Mouse (Mus musculus) neural tube, embryonic 13.5 days (tissue): ENCODE results near the gene Spaca6. TPM values are rescaled to one million over a fixed set of nuclear protein-coding genes. Genes with fewer than 3 reads are reported as not detected.

Experiments
- ATAC-seq: fragments of 200-750 bp; cut with Nextera tagmentation; 2 replicates; pipeline ENCODE4 v1.8.0; 2017; ENCODE audit warnings: low read depth, mild to moderate bottlenecking, moderate TSS enrichment, moderate library complexity
- H3K27ac ChIP-seq: fragments of 300-500 bp; sonication (generic); replicated peaks from 2 replicates; pipeline ENCODE4 v1.5.1; 2015; ENCODE audit warnings: moderate library complexity, mild to moderate bottlenecking, inconsistent platforms
- H3K27me3 ChIP-seq: fragments of 300-500 bp; sonication (generic); 2 replicates; pipeline ENCODE4 v1.6.1; 2015; ENCODE audit warnings: mild to moderate bottlenecking, inconsistent platforms
- H3K36me3 ChIP-seq: fragments of 300-500 bp; sonication (generic); 2 replicates; pipeline ENCODE4 v1.6.1; 2015; ENCODE audit warnings: mild to moderate bottlenecking, inconsistent platforms
- H3K4me1 ChIP-seq: fragments of 300-500 bp; sonication (generic); replicated peaks from 2 replicates; pipeline ENCODE4 v1.6.1; 2015; ENCODE audit warnings: inconsistent platforms
- H3K4me2 ChIP-seq: fragments of 300-500 bp; sonication (generic); 2 replicates; pipeline ENCODE4 v1.6.1; 2015; ENCODE audit warnings: inconsistent platforms, mild to moderate bottlenecking, moderate library complexity
- H3K4me3 ChIP-seq: fragments of 300-500 bp; sonication (generic); 2 replicates; pipeline ENCODE4 v1.5.1; 2015; ENCODE audit warnings: mild to moderate bottlenecking, inconsistent platforms
- H3K9ac ChIP-seq: fragments of 300-500 bp; sonication (generic); 2 replicates; pipeline ENCODE4 v1.6.1; 2015; ENCODE audit warnings: moderate library complexity, mild to moderate bottlenecking, inconsistent platforms
- H3K9me3 ChIP-seq: fragments of 300-500 bp; sonication (generic); 2 replicates; pipeline ENCODE4 v1.6.1; 2016; ENCODE audit warnings: inconsistent platforms
- WGBS: fragments of 180-500 bp; shearing (Covaris S2); methylation state at CpG from one replicate; pipeline ENCODE4 v1.1.7; 2015; 5-methylcytosine and 5-hydroxymethylcytosine counted together
- polyA plus RNA-seq: library from polyadenylated mRNA; unstranded; fragments of >200 nt; fragmentation: Nextera tagmentation; extraction: Ambion mirVana; gene quantifications from 2 replicates; pipeline ENCODE4 v1.2.1, GENCODE M21; 2015

The Spaca6 gene
- polyA plus RNA-seq: 31.4 and 36.0 TPM in 2 replicates

DNA sequence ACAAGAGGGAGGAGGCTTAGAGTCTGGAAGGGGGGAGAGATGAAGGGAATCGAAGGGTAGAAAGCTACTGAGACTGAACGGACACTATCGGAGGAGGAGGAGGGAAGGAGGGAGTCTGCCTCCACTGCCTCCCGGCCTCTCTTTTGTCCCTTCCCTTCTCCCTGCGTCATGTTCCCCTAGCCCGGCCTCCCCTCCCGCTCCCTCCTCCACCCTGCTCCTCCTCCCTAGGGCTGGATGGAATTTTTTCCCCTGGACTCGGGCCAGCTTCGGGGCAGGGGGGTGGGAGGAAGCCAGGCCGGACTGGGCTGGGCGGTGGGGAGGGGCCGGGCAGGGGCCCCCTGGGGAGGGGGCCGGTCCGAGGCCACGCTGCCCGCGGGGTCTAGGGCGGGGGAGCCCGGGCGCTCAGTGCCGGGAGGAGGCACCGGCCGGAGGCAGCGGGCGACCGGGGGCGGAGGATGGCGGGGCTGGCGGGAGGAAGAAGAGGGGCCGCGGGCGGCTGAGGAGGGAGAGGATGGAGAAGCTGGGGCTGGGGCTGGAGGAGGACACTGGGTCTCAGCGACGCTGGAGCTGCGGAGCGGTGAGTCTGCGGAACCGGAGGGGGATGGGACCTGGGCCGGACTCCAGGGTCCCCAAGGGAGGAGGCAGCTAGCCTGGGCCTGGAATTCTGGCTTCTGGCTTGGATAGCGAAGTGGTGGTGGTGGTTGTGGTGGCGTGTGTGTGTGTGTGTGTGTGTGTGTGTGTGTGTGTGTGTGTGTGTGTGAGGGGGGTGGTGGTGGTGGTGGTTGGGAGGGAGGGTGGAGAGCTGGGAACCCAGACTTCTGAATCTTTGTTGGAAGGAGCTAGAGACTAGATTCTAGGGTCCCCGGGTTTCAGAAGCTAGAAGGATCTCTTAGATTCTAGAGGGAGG is at the start of gene Spaca6:
Spaca6 (plus strand) TSS at position 408 of the 907 bp plus-strand sequence.
- Histone ChIP-seq H3K4me1 (peaks cover 29% of the 10 kb centered on the region), H3K9ac (peak within 1 kb of the TSS; percentile 99), H3K27ac (peak within 1 kb of the TSS; percentile 100), H3K4me3 (peak within 1 kb of the TSS; percentile 88), H3K4me2 (peak within 1 kb of the TSS; percentile 94), H3K9me3 (no peaks in the 10 kb centered on the region), H3K27me3 (no peaks in the 10 kb centered on the region), H3K36me3 (peaks cover 13% of the 10 kb centered on the region)
- WGBS: under 1% methylated on average over 39 of the region's 42 CpGs
- peak; percentile 88 for ATAC-seq

DNA sequence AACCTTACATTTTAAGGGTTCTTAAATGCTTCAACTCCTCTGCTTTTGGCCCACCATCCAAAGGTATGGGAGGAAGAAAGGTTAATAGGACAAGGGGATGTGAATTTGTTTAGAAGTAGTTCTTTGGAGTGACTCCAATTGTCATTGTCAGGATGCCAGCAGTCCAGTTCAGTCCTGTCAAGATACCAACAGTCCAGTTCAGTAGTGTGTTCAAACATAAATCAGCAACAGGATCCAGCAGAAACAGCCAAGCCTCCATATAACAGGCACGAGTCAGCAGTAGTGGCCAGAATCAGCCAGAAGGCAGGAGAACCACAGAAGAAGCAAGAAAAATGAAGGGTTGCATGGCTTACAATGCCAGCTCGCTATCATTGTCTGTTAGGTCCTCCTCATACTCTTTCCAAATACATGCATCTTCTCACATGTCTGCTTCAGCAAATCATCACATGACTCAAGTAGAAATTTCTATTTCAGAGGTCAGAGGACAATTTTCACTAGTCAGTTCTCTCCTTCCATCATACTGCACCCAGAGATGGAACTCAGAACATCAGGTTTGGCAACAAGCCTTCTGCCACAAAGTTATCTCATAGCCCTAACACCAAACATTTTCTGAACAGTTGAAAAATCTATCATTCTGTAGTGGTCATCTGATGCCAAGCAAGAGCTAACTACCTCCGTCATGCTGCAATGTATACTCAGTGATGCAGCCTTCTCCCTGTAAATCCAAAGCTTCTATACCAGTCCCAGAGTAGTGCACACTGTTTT is 35.9 kb upstream of the Spaca6 start:
- H3K36me3 ChIP-seq: no peaks in the 10 kb centered on the region
- WGBS: 88% methylated on average over 3 of the region's 3 CpGs
- no peak overlapping the region for H3K4me3 ChIP-seq

DNA sequence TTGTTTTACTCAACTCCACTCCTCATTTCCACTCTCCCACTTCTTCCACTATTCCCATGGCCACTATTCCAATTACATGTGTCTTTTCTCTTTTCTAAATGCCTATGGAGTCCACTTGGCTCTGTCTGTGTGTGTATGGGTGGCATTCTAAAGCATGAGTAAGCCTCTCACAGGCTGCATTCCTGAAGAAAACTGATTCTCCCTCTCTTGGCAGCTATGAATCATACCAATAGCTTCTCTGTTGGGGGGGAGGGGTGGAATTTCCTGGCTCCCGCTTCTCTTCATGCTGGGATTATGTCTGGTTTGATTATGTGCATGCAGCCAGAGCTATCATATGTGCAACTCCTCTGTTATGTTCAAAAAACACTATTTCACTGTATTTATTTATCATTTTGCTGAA is 34.4 kb upstream of the Spaca6 start:
- H3K4me3 ChIP-seq: no peak overlapping the region
- no peaks in the 10 kb centered on the region for H3K36me3 ChIP-seq
- no peak overlapping the region for H3K9ac ChIP-seq
- 35% methylated on average over 1 of the region's 1 CpGs for WGBS
- ATAC-seq: no peak
- H3K4me1 ChIP-seq: 0 out of 2 replicates have a peak, but pooled peaks cover 5% of the 10 kb centered on the region
- H3K9me3 ChIP-seq: no peaks in the 10 kb centered on the region
- no peaks in the 10 kb centered on the region for H3K27me3 ChIP-seq
- no peak overlapping the region for H3K27ac ChIP-seq
- no peak overlapping the region for H3K4me2 ChIP-seq

More for the DNA sequence above, 35.9 kb upstream of the Spaca6 start:
- Histone ChIP-seq H3K27me3 (no peaks in the 10 kb centered on the region), H3K9ac (no peak overlapping the region), H3K27ac (no peak overlapping the region), H3K4me1 (0 out of 2 replicates have a peak, but pooled peaks cover 5% of the 10 kb centered on the region), H3K9me3 (no peaks in the 10 kb centered on the region), H3K4me2 (no peak overlapping the region)
- ATAC-seq: no peak

DNA sequence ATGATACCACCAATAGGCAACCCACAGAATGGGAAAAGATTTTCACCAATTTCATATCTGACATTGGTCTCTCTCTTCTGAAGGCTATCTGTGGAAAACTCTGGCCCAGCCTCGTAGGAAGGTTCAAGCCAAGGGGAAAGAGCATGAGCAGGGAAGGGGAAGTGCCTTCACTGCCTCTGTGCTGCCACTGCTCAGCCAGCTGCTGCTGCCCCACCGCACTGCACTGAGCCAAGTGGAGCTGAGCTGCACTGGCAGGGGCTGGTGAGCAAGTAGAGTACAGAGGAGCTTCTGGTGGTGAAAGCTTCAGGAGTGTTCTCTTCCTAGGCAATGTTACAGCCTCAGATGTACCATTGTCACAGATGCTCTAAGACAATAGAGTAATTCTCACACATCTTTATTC is 31.4 kb upstream of the Spaca6 start:
- no peak overlapping the region for H3K27ac ChIP-seq
- H3K9me3 ChIP-seq: no peaks in the 10 kb centered on the region
- no peaks in the 10 kb centered on the region for H3K27me3 ChIP-seq
- no peaks in the 10 kb centered on the region for H3K36me3 ChIP-seq
- no peak overlapping the region for H3K9ac ChIP-seq
- H3K4me1 ChIP-seq: 0 out of 2 replicates have a peak, but pooled peaks cover 5% of the 10 kb centered on the region
- H3K4me3 ChIP-seq: no peak overlapping the region
- ATAC-seq: no peak
- H3K4me2 ChIP-seq: no peak overlapping the region
- WGBS: 50% methylated on average over 2 of the region's 2 CpGs

DNA sequence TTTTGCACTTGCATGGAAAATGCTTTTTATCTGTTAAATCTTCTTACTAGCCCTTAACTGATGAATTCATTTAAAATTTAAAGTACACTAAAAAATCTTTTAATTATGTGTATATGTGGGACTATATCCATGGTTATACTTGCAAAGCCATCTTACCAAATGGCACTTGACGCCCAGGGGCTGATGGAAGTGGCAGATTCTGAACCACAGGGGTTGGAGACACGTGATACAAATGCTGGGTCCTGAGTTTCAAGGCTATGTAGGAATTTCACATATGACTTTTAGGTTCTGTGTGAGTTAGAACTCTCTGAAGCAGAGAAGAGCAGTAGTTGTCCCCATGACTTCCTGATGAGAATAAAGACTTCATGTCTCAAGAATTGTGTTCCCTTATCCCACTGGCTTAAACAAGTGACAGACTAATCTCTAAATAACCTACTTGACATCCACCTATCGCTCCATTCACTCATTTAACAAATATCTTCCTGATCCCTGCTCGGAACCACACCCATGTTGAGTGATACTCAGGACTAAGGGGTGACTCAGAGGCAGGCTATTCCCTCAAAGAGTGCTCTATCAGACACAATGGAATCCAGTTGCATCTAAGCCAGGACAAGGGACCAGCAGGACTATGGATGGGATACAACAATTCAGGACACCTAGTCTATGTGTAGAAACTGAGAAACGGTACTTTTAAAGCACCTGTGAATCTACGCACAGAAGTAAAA is 3.2 kb upstream of the Spaca6 start:
- no peak for ATAC-seq
- H3K4me1 ChIP-seq: no peaks in the 10 kb centered on the region
- 82% methylated on average over 6 of the region's 6 CpGs for WGBS

DNA sequence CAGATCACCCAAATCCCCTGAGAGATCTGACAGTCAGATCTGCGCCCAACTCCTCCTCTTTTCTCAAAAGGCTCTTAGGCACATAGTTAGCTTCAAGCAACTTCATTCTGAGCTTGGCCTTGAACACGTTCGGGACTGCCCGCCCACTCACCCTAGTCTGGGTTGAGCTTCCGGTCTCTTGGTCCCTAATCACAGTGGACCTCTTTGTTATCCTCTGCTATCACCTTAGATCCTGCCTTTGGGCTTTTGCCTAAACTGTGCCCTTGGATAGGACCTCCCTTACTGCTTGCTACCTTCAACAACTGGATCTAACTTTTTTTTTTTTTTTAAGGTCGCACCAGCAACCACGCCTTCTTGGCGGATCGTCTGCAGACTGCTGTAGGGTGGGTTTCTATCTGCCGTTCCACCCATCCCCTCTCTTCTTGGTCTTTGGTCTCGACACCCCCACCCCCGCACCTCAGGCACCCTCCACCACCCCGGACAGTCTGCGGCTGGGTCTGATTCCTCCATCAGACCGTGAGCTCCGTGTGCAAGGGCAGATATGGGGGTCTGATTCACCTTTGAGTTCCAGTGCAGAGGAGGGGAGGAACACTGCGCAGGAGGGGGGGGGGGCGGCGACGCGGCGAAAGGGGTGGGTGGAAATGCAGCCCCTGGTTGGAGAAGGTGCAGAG is 902 bp upstream of the Spaca6 start:
- Histone ChIP-seq H3K4me2 (peak overlapping the region; percentile 94), H3K9ac (peak overlapping the region; percentile 99), H3K27ac (peak overlapping the region; percentile 100), H3K27me3 (no peaks in the 10 kb centered on the region), H3K4me1 (peaks cover 19% of the 10 kb centered on the region), H3K4me3 (peak overlapping the region; percentile 88), H3K36me3 (peaks cover 4% of the 10 kb centered on the region), H3K9me3 (no peaks in the 10 kb centered on the region)
- ATAC-seq: peak; percentile 54
- WGBS: under 1% methylated on average over 19 of the region's 22 CpGs

More for the DNA sequence above, 3.2 kb upstream of the Spaca6 start:
- Histone ChIP-seq H3K4me3 (no peak overlapping the region), H3K27ac (no peak overlapping the region), H3K36me3 (no peaks in the 10 kb centered on the region), H3K9me3 (no peaks in the 10 kb centered on the region), H3K27me3 (no peaks in the 10 kb centered on the region), H3K9ac (no peak overlapping the region), H3K4me2 (no peak overlapping the region)

DNA sequence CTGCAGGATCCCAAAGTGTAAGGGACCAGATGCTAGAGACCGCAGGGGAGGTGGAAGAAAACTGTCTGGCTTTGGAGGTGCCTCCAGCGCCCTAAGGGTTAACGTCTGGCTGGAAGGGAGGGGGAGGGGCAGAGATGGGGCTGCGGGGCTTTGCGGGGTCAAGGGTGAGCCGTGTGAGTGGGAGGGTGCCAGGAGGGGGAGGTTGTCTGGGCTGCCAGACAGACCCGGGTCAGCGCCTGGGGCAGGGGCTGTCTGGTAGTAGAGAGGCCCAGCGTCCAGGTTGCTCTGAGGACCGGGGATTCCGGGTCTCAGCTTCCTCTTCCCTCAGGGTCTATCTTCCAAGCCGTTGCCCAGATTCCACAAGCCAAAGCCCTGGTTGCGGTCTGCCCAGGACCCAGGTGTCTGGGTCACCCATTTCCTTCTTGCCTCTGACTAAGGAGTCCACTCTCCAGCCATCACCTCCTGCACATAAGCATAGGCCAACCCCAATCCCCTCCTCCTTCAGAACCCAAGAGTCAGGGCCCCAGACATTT is 766 bp downstream of the Spaca6 start:
- ATAC-seq: peak; percentile 33
- Histone ChIP-seq H3K9ac (peak overlapping the region; percentile 99), H3K27me3 (no peaks in the 10 kb centered on the region), H3K27ac (peak overlapping the region; percentile 100), H3K4me1 (peaks cover 36% of the 10 kb centered on the region), H3K4me3 (peak overlapping the region; percentile 88), H3K4me2 (peak overlapping the region; percentile 94), H3K9me3 (no peaks in the 10 kb centered on the region), H3K36me3 (peaks cover 20% of the 10 kb centered on the region)
- under 1% methylated on average over 13 of the region's 13 CpGs for WGBS

DNA sequence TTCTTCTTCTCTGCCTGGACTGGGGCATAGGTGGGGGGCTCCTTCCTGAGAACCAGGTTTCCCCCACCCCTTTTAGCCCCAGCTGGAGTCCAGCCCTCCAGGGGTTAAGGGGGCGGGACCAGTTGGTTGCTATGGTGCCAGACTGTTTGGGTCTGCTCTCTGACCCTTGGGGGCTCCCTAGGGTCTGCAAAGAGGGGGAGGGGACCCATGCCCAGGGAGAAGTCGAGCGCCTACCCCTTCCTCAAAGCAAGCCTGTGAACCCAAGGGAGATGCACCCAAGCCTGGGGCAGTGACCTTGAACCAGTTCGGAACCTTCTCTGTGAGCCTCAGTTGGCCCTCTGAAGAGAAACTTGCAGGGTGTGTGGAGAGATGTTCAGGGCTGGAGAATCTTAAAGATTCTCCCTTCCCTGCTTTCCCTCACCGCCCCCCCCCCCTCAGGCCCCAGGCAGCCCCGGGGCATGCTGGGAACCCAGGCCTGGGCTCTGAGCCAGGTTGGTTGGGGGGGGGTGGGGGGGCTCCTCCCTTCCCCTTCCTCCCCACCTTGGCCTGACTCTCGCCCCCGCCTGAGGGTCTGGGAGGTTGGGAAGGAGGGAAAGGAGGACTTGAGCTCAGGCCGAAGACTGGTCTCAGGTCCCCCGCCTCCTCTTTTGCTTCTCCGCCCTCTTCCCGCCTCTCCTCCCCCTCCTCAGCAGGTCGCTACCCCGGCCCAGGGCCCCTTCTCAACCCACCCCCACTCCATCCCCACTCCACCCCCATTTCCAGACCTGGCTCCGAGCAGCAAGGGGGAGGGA is 1.4 kb downstream of the Spaca6 start:
- peak overlapping the region; percentile 100 for H3K27ac ChIP-seq
- H3K9me3 ChIP-seq: no peaks in the 10 kb centered on the region
- H3K4me3 ChIP-seq: peak overlapping the region; percentile 88
- ATAC-seq: peak; percentile 43
- peak overlapping the region; percentile 99 for H3K9ac ChIP-seq
- H3K36me3 ChIP-seq: peaks cover 26% of the 10 kb centered on the region
- H3K27me3 ChIP-seq: no peaks in the 10 kb centered on the region
- H3K4me1 ChIP-seq: peaks cover 42% of the 10 kb centered on the region
- WGBS: 2% methylated on average over 10 of the region's 15 CpGs
- H3K4me2 ChIP-seq: peak overlapping the region; percentile 94

DNA sequence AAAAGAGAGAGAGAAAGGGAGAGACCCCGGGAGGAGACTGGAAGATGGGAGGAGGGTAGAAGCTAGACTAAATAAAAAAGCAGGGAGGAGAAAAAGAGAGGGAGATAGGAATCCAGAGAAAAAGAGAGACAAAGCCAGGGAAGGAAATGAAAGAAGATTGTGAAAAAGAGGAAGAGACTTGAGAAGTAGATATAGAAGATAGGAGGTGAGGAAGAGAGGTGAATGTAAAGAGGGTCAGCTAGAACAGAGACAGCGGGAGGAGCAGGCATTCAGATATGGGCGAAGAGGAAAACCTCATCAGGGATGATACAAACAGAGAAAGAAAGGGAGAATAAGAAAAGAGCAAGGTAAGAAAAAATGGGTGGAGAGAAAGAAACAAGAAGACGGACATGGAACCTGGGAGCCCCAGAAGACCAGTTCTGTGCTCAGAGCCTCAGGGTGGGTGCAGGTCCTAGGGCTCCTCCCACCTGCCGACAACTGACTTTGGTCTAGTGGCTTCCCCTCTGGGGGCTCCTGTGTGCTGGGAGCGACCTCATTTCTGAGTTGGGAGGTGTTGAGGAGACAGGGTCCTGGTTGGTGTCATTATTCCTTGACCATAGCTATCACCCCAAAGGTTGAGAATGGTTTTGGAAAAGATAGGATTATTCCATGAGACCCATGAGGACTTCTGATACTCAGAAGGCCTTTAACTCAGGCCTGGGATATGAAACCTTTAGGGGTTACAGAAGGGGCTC is 2.3 kb downstream of the Spaca6 start:
- Histone ChIP-seq H3K4me2 (peak overlapping the region; percentile 94), H3K4me1 (peaks cover 51% of the 10 kb centered on the region), H3K4me3 (peak overlapping the region; percentile 88), H3K9ac (peak overlapping the region; percentile 99), H3K9me3 (no peaks in the 10 kb centered on the region), H3K36me3 (peaks cover 32% of the 10 kb centered on the region), H3K27me3 (no peaks in the 10 kb centered on the region), H3K27ac (peak overlapping the region; percentile 100)
- no peak for ATAC-seq
- WGBS: 2% methylated on average over 6 of the region's 6 CpGs
